Mouse (Mus musculus) skeletal muscle tissue, adult 2 months (tissue): ENCODE measurements around the gene Msi2.

Experiments
- DNase-seq: peaks from one replicate; pipeline ENCODE4 v3.0.0-alpha.2; 2012; ENCODE audit warnings: low read depth, low spot score

Msi2 gene

GRCm38 (mm10) chr11:88614527-88615305 is 103.6 kb downstream of the Msi2 start:
- no peak for DNase-seq

GRCm38 (mm10) chr11:88613771-88614526 is 104.4 kb downstream of the Msi2 start:
- no peak for DNase-seq

GRCm38 (mm10) chr11:88613008-88613407 is 105.3 kb downstream of the Msi2 start:
- DNase-seq = no peak

GRCm38 (mm10) chr11:88612141-88612540 is 106.2 kb downstream of the Msi2 start:
- peak; percentile 79 for DNase-seq

GRCm38 (mm10) chr11:88610809-88611208 is 107.5 kb downstream of the Msi2 start:
- DNase-seq = no peak

- no peak for DNase-seq
Measured at GRCm38 (mm10) chr11:88610112-88610511, 108.2 kb downstream of the Msi2 start.

- DNase-seq = no peak
Measured at GRCm38 (mm10) chr11:88608584-88608983, 109.7 kb downstream of the Msi2 start.

- no peak for DNase-seq
Measured at GRCm38 (mm10) chr11:88607725-88608383, 110.5 kb downstream of the Msi2 start.

GRCm38 (mm10) chr11:88605771-88606170 is 112.5 kb downstream of the Msi2 start:
- DNase-seq = no peak

- peak; percentile 76 for DNase-seq
Measured at GRCm38 (mm10) chr11:88605098-88605525, 113.2 kb downstream of the Msi2 start.

GRCm38 (mm10) chr11:88604635-88605034 is 113.7 kb downstream of the Msi2 start:
- no peak for DNase-seq

GRCm38 (mm10) chr11:88603366-88603765 is 114.9 kb downstream of the Msi2 start:
- no peak for DNase-seq

GRCm38 (mm10) chr11:88602471-88603120 is 115.7 kb downstream of the Msi2 start:
- DNase-seq = no peak

- no peak for DNase-seq
Measured at GRCm38 (mm10) chr11:88600194-88600593, 118.1 kb downstream of the Msi2 start.

GRCm38 (mm10) chr11:88599332-88600130 is 118.8 kb downstream of the Msi2 start:
- no peak for DNase-seq

GRCm38 (mm10) chr11:88598848-88599175 is 119.5 kb downstream of the Msi2 start:
- no peak for DNase-seq

GRCm38 (mm10) chr11:88598150-88598847 is 120.0 kb downstream of the Msi2 start:
- no peak for DNase-seq

GRCm38 (mm10) chr11:88595616-88596015 is 122.7 kb downstream of the Msi2 start:
- DNase-seq = no peak

GRCm38 (mm10) chr11:88594804-88595611 is 123.3 kb downstream of the Msi2 start:
- DNase-seq = no peak

- DNase-seq = no peak
Measured at GRCm38 (mm10) chr11:88594010-88594409, 124.3 kb downstream of the Msi2 start.
